Mouse (Mus musculus) layer of hippocampus, adult 11-12 months (tissue): ENCODE data around the gene Ralgps1.

Experiments
- DNase-seq: peaks from one replicate; pipeline ENCODE4 v3.0.0; 2022; ENCODE audit warnings: low spot score

Gene Ralgps1

GRCm38 (mm10) chr2:33237581-33237980 lies 133.7 kb downstream of the Ralgps1 start:
- no peak for DNase-seq

DNA sequence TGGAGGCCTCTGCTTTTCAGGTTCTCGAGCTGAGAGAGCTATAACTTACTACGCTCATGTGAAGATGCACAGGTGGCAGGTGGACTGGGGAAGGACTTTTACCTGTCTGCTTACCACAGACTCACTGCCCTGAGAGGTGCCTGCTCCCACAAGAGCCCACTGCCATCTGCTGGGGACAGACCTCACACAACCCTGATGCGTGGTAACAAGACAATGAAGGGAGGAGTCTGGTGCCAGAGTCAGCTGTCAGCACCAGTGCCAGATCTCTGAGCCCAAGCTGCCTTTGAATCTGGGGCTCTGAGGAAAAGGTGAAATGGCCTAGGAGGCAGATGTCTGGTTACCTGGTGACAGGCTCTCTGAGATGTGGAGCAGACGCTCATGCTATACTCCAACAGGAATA lies 136.4 kb downstream of the Ralgps1 start:
- peak; percentile 43 for DNase-seq

GRCm38 (mm10) chr2:33233856-33234255 lies 137.4 kb downstream of the Ralgps1 start:
- DNase-seq: peak; percentile 35

DNA sequence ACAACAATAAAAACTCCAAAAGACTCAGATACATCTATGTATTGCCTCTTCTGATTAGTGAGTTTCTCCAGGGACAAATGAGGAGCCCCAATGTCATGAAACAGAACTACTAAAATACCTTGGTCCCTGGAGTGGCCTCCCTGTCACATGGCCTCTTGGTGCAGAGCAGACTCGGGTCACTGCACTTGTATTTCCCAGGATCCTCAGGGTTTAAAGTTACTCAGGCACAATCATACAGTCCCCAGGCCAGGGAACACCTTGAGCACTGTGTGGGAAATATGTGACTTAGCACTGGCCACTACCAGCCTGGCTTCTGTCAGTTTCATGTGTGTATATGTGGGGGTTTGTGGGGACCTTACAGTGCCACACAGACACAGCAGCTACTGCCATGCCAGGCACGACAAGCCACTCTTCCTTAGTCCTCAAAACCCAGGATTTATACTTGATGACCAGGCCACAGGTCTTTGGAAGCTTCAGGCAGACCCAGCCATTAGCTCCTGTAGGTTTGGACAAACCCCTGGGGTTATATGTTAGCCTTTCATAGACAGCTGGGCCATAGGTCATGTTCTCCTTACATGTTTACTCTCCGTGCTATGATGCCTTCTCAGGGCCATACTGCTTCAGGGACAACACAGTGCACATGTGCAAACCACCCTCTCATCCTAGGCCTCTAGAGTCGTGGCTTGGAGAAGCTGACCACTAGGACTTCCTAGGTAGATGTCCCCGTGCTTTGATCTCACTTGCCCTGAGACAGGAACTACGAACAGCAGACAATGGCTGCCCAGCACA lies 138.3 kb downstream of the Ralgps1 start:
- no peak for DNase-seq

DNA sequence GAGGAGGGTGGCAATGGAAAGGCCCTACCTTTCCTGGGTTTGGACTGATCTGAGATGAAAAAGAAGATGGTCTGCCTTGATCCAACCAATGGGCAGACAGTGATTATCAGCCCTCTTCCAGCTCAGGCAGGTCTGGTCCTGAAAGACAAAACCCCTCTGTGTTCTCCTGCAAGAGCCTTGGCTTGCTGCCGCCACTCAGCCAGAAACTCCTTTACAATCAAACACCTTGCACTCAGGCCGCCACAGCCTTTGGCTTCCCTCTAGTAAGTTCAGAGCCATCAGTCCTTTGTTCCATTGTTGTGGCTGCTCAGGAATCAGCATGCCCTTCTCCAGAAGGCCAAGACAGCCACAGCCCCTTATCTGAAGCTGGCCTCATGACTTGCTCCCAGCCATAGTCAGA lies 139.5 kb downstream of the Ralgps1 start:
- no peak for DNase-seq

DNA sequence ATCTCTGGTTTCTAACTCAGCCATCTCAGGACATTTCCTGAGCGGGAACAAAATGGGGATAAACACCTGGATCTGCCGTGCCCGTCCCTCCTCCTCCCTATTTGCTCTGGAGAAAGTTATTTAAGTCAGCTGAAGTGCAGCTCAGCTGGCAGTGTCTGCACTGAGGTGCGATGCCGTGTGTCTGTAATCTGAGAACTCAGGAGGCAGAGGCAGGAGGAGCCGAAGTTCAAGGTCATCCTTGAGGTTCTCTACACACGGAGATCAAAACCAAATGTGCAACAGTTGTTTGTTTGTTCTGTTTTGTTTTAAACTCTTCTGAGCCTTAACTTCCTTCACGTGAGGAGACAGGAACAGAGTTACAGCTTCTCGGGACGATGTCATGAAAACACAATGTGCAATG lies 140.6 kb downstream of the Ralgps1 start:
- DNase-seq: no peak

DNA sequence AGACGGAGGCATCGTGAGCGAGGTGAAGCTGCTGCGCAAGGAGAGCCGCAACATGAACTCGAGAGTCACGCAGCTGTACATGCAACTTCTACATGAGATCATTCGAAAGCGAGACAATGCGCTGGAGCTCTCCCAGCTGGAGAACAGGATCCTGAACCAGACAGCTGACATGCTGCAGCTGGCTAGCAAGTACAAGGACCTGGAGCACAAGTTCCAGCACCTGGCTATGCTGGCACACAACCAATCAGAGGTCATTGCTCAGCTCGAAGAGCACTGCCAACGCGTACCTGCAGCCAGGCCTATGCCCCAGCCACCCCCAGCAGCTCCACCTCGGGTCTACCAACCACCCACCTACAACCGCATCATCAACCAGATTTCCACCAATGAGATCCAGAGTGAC lies 142.7 kb downstream of the Ralgps1 start:
- DNase-seq: no peak

- DNase-seq: no peak
Measured at GRCm38 (mm10) chr2:33228077-33228476, 143.2 kb downstream of the Ralgps1 start.

- DNase-seq: no peak
Measured at GRCm38 (mm10) chr2:33225921-33226320, 145.4 kb downstream of the Ralgps1 start.

- no peak for DNase-seq
Measured at GRCm38 (mm10) chr2:33223656-33224358, 147.5 kb downstream of the Ralgps1 start.

- DNase-seq: no peak
Measured at GRCm38 (mm10) chr2:33222480-33222879, 148.8 kb downstream of the Ralgps1 start.

- no peak for DNase-seq
Measured at GRCm38 (mm10) chr2:33221339-33221900, 149.9 kb downstream of the Ralgps1 start.

GRCm38 (mm10) chr2:33220674-33221338 lies 150.5 kb downstream of the Ralgps1 start:
- DNase-seq: no peak

GRCm38 (mm10) chr2:33220246-33220645 lies 151.0 kb downstream of the Ralgps1 start:
- DNase-seq: no peak

DNA sequence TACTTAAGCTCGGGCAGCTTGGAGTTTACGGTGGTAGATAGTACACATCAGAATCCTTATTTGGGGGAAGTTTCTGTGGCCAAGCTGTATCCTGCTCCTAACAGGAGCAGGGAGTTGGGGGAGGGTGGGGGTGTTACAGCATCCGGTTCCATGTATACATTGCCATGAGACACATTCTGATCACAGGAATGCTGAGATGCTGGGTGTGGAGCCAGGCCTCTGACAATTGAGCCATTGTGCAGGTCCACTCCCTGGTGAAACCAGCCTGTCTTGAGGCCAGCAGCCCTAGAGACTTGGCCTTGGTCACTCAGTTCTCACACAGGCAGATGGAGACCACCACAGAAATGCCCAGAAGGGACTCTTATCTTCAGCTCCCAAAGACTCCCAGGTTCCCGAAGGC lies 151.6 kb downstream of the Ralgps1 start:
- DNase-seq: no peak

DNA sequence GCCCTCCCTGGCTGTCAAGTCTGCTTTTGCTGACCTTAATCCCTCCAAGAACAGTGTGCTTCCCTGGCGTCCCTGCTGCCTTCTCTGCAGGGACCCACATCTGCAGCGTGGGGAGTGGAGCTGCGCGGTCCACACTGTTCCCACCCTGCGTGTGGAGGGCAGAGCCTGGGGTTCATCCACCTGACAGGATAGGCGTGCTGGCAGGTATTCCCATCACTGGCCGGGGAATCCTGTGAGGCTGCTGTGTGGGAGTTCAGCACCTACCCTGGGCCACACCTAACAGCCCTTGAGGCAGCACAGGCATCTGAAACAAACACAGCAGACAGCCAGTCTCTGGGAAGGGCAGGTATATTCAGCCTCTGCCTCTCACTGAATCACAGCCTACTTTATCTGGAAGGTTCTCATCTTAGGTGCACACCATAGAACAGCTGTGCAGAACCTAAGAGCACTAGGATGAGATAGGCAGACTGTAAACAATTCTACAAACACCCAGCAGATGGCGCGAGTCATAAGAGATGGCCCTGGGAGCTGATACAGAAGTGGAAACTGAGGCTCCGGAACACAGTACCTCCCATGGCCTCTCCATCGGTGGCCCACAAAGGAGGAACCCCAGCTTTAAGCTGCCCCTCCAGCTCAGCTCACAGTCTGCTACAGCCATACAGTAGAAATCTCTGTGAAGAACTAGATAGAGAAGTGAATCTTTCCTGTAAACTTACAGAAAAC lies 152.2 kb downstream of the Ralgps1 start:
- peak; percentile 62 for DNase-seq

DNA sequence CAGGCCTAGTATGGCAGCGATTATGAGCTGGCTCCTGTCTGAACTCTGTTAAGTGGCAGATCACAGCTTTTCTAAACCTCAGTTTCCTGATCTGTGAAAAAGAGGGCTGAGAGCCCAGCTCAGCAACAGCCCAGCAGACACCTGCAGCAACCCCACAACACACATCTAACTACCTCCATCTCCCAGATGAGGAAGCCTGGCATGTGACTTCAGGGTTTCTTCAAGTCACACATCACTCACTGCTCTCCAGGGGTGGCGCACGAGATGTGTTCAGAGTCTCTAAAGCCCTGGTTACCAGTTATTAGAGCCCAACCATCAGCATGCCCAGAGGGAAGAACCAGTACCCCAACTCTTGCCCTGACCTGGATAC lies 153.9 kb downstream of the Ralgps1 start:
- no peak for DNase-seq

DNA sequence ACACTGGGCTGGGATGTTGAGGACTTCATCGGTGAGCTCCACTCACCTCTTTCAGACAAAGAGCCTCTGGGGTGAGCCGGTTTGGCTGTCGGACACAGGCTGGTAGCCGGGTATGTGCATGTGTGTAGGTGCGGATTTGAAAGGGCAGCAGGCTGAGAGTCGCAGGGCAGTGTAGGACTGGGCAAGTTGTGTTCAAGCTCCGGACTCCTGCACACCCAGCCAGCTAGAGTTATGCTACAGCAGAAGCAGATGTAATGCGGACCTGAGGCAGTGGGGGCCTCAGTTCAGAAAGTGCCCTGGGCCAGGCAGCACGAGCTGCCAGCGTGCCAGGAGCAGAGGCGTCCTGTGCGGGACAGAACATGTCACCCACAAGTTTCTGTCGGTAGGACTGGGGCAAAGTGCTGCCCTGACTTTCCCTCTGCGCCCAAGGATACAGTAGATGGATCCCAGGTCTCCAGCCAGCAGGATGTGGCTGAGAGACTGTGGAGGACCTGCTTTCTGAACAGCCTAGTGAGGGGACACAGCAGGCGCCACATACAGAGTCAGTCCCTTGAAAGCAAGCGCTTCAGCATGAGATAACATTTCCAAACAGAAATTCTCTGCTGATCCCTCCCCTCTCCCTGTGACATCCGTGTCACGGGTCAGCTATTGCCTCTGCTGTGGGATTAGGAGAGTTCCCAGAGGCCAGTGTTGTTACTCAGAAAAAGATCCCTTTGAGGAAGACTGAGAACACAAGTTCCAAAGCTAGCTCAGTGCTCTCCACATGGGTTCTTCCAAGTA lies 154.5 kb downstream of the Ralgps1 start:
- DNase-seq: no peak

- DNase-seq: peak; percentile 75
Measured at GRCm38 (mm10) chr2:33215700-33216509, 155.4 kb downstream of the Ralgps1 start, which contains the start of gene Angptl2. Gene Angptl2 (plus strand): TSS chr2:33216069.

DNA sequence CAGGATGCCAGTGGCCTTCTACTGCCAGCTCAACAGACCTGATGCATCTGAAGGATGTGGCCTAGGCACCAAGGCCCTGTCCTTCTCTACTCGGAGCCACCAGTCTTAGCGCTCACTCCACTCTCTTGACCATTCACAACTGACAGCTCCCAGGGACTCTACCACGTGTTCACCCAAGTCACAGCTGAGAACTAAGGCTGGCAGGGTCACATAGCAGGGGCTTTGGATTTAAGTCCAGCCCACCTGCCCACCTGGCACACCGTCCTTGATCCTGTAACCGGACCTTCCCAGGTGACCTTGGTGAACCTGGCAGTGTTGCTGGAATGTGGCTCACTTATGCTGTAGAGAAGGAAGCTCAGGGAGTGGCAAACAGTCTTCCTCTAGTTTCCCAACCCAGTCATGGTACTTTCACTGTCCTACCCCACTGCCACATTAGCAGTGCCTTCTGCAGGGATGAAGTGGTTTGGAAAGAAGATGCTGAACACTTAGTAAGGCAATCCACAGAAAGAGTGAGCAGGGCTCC lies 156.0 kb downstream of the Ralgps1 start:
- no peak for DNase-seq
